8 mouse cellular contexts compared by ENCODE assay signal in the genomic region with DNA sequence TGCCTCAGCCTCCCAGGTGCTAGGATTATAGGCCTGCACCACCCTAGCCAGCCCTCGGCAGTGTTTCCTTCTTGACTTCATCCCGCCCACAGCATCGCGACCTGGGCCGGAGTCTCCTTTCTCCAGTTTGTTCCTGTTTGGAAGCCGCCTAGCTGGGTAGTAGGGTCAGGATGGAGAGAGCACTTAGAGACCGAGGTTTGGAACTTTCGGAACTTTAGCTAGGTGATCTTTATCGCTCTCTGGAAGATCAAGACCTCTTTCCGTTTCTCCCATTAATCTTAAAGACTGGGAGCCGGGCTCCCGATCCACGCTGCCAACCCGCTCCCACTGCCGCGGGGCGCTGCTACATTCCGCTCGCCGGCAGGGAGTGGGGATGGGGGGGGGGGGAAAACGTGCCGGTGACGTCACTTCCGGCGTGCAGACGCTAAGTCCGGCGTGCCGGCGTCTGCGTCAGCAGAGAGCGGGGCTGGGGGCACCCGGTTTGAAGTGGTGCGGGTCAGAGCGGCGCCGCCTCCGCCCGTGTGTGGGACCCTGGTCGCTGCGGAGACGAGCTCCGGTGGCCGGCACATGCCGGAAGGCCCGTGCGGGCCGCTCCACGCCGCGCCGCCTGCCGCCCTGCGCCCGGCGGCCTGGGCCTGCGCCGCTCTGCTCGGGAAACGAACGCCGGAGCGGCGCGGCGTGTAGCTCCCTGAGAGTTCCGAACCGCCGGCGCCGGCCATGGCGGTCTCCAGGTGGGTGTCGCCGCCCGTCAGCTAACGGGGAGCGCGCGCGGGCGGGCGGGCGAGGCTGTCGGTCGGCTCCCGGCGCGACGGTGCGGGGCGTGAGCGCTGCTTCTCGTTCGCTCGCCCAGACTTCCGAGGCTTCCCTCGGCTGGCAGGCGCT. TPM values are rescaled to one million over a fixed set of nuclear protein-coding genes. Genes with fewer than 3 reads are reported as not detected.
DNase-seq lines count a peak whose midpoint lies in the region; ATAC-seq and TF ChIP-seq lines count a peak whose summit lies in the region.

A gene (plus strand): TSS at position 409 of the 882 bp plus-strand sequence.

- peak within 1 kb of the TSS; percentile 82 for H3K27ac ChIP-seq in bone marrow macrophage, adult 2 months (ENCODE audit: insufficient read depth, low read depth, low read length)
- H3K27ac ChIP-seq in embryonic fibroblast, embryonic 13.5 days (ENCODE audit: insufficient read depth, low read length) = peak within 1 kb of the TSS; percentile 93
- peak within 1 kb of the TSS; percentile 96 for H3K27ac ChIP-seq in kidney, embryonic 15.5 days
- peak within 1 kb of the TSS; percentile 98 for H3K27ac ChIP-seq in liver, embryonic 11.5 days (ENCODE audit: low read depth, low read length)
- H3K27ac ChIP-seq in stomach, embryonic 15.5 days = peak within 1 kb of the TSS; percentile 95

- peak; percentile 76 to 83 for DNase-seq in B cell, adult 2 months
- DNase-seq in heart, adult 9 months (ENCODE audit: low spot score in 2 of 2) = peak; percentile 80 to 90
- peak; percentile 89 for DNase-seq in liver, embryonic 11.5 days (ENCODE audit: low spot score)
- peak; percentile 65 to 84 for DNase-seq in natural killer cell, adult 2 months (ENCODE audit: low spot score in 2 of 2)

- H3K9me3 ChIP-seq in kidney, embryonic 15.5 days (replicated peaks) = no peaks in the 10 kb centered on the region
- no peaks in the 10 kb centered on the region for H3K9me3 ChIP-seq in liver, embryonic 11.5 days (ENCODE audit: control insufficient read depth, low read length)
- no peaks in the 10 kb centered on the region for H3K9me3 ChIP-seq in stomach, embryonic 15.5 days

- ATAC-seq in kidney, embryonic 15.5 days (replicated peaks; ENCODE audit: low FRiP score) = peak; percentile 98
- ATAC-seq in liver, embryonic 11.5 days (replicated peaks; ENCODE audit: low FRiP score) = peak; percentile 94
- peak; percentile 96 for ATAC-seq in stomach, embryonic 15.5 days (ENCODE audit: insufficient read depth, low FRiP score, low read depth)

- peak within 1 kb of the TSS; percentile 70 for H3K4me2 ChIP-seq in kidney, embryonic 15.5 days
- H3K4me2 ChIP-seq in liver, embryonic 11.5 days = peak within 1 kb of the TSS; percentile 75
- H3K4me2 ChIP-seq in stomach, embryonic 15.5 days = peak within 1 kb of the TSS; percentile 74

- H3K27me3 ChIP-seq in kidney, embryonic 15.5 days = no peaks in the 10 kb centered on the region
- no peaks in the 10 kb centered on the region for H3K27me3 ChIP-seq in liver, embryonic 11.5 days (replicated peaks; ENCODE audit: control insufficient read depth, insufficient read depth, low read length)
- H3K27me3 ChIP-seq in stomach, embryonic 15.5 days (replicated peaks) = no peaks in the 10 kb centered on the region

- TF ChIP-seq POLR2A in bone marrow macrophage, adult 2 months (IDR thresholded peaks at IDR 0.05; ENCODE audit: borderline replicate concordance, low read depth, low read length) = peak; percentile 31; the same call in 1 of the 2 replicates
- peak; percentile 91 for TF ChIP-seq POLR2A in embryonic fibroblast, embryonic 13.5 days (IDR thresholded peaks at IDR 0.05; ENCODE audit: low read depth, low read length)

- H3K4me3 ChIP-seq in bone marrow macrophage, adult 2 months (ENCODE audit: insufficient read depth, low read length) = peak within 1 kb of the TSS; percentile 94
- peak within 1 kb of the TSS; percentile 59 for H3K4me3 ChIP-seq in embryonic fibroblast, embryonic 13.5 days (ENCODE audit: insufficient read depth, low read length)
- peak within 1 kb of the TSS; percentile 98 for H3K4me3 ChIP-seq in kidney, embryonic 15.5 days (replicated peaks)
- H3K4me3 ChIP-seq in liver, embryonic 11.5 days (ENCODE audit: low read depth, low read length) = peak within 1 kb of the TSS; percentile 96
- H3K4me3 ChIP-seq in stomach, embryonic 15.5 days (replicated peaks) = peak within 1 kb of the TSS; percentile 95

- no peaks in the 10 kb centered on the region for H3K36me3 ChIP-seq in kidney, embryonic 15.5 days
- H3K36me3 ChIP-seq in liver, embryonic 11.5 days (ENCODE audit: control insufficient read depth, insufficient read depth, low read length) = peaks cover 3% of the 10 kb centered on the region; the same call in 1 of the 2 replicates
- H3K36me3 ChIP-seq in stomach, embryonic 15.5 days = no peaks in the 10 kb centered on the region

- H3K9ac ChIP-seq in kidney, embryonic 15.5 days = peak within 1 kb of the TSS; percentile 95
- H3K9ac ChIP-seq in liver, embryonic 11.5 days (ENCODE audit: low read depth, low read length) = peak within 1 kb of the TSS; percentile 97
- peak within 1 kb of the TSS; percentile 82 for H3K9ac ChIP-seq in stomach, embryonic 15.5 days

- under 1% methylated on average over 97 of the region's 98 CpGs for WGBS in kidney, embryonic 15.5 days
- WGBS in liver, embryonic 11.5 days = under 1% methylated on average over 84 of the region's 98 CpGs
- under 1% methylated on average over 88 of the region's 98 CpGs for WGBS in stomach, embryonic 15.5 days

- H3K4me1 ChIP-seq in bone marrow macrophage, adult 2 months (ENCODE audit: control insufficient read depth, insufficient read depth, low read length) = peaks cover 18% of the 10 kb centered on the region
- no peaks in the 10 kb centered on the region; the same call in 1 of the 2 replicates for H3K4me1 ChIP-seq in embryonic fibroblast, embryonic 13.5 days (ENCODE audit: control insufficient read depth, insufficient read depth, low read length)
- peaks cover 16% of the 10 kb centered on the region for H3K4me1 ChIP-seq in kidney, embryonic 15.5 days
- peaks cover 22% of the 10 kb centered on the region for H3K4me1 ChIP-seq in liver, embryonic 11.5 days (replicated peaks; ENCODE audit: control insufficient read depth, insufficient read depth, low read length)
- H3K4me1 ChIP-seq in stomach, embryonic 15.5 days = 0 out of 2 replicates have a peak, but pooled peaks cover 3% of the 10 kb centered on the region

- TF ChIP-seq CTCF in bone marrow macrophage, adult 2 months (IDR thresholded peaks at IDR 0.05; ENCODE audit: low read depth, low read length) = no peak
- TF ChIP-seq CTCF in embryonic fibroblast, embryonic 13.5 days (IDR thresholded peaks at IDR 0.05; ENCODE audit: borderline replicate concordance, insufficient read depth, low read length) = no peak

RNA-seq across cellular contexts. Expression of the gene that starts here (rescaled TPM):
- polyA plus RNA-seq in bone marrow macrophage, adult 2 months (2012; ENCODE audit: insufficient read depth, insufficient read length, missing spikeins) = 23.0 and 25.4 TPM in 2 replicates
- polyA plus RNA-seq in embryonic fibroblast, embryonic 13.5 days (2011; ENCODE audit: insufficient read length, low read depth, missing spikeins) = 27.5 and 30.2 TPM in 2 replicates
- polyA plus RNA-seq in kidney, embryonic 15.5 days (2015; fragmentation: Nextera tagmentation; extraction: Ambion mirVana) = 11.0 and 11.1 TPM in 2 replicates
- 29.9 and 32.4 TPM in 2 replicates for polyA plus RNA-seq in liver, embryonic 11.5 days (2014; fragmentation: Nextera tagmentation; extraction: Ambion mirVana)
- polyA plus RNA-seq in stomach, embryonic 15.5 days (2015; fragmentation: Nextera tagmentation; extraction: Ambion mirVana) = 9.8 and 10.0 TPM in 2 replicates

Comparison
In these comparisons a context has a peak if more than half of its experiments do, and no peak if none do; other contexts are left out.
1. Peak in every context shown above with its lines: DNase-seq, ATAC-seq, H3K4me3 ChIP-seq and H3K27ac ChIP-seq.